Mouse (Mus musculus): ENCODE measurements around the gene Mrgprx2. TPM values are rescaled to one million over a fixed set of nuclear protein-coding genes. Genes with fewer than 3 reads are reported as not detected.
"Not testable (repeated sequence)": the region's sequence is repeated elsewhere in the genome, so short reads cannot be mapped to it uniquely, and the experiment has no call there.

The Mrgprx2 gene
- polyA plus RNA-seq (2011; ENCODE audit: insufficient read depth, insufficient read length, low replicate concordance, missing spikeins): not detected in 2 replicates

DNA sequence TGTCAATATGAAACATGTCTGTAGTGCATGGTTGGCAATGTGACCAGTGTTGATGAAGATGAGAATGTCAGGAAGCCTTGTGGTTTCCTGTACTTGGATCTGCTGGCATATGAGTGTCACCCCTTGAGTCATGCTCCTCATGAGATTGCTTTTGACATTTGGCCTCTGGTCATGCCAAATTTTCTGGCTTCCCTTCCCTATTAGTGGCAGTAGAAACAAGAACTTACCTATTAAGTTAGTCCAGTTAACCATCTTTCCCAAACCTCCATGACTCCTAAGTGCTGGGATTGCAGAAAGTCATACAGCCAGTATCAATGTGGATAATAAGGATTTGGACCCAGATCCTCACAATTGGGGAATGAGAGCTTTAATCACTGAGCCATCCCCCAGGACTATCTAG is at the start of gene Mrgprx2:
TSS of gene Mrgprx2 (minus strand) at position 101 of the 400 bp plus-strand sequence.
- TF ChIP-seq POLR2A (IDR thresholded peaks at IDR 0.05; ENCODE audit: borderline replicate concordance, control insufficient read depth, low read depth, low read length) (no peak), CTCF (IDR thresholded peaks at IDR 0.05; ENCODE audit: control insufficient read depth, insufficient read depth, low read length) (no peak)

DNA sequence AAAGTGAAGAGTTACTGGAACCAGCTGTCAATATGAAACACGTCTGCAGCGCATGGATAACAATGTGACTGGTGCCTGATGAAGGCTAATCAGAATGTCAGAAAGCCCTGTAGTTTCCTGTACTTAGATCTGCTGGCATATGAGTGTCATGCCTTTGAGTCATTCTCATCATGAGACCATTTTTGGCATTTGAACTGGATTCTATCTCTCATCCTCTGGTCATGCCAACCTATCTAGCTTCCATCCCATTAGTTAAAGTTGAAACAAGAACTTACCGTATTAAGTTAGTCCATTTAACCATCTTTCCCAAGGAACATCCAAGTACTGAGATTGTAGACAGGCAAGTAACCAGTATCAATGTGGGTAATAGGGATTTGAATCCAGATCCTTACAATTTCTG is 42.9 kb downstream of the Mrgprx2 start, which contains the start of gene Mrgprb1:
TSS of gene Mrgprb1 (minus strand) at position 101 of the 400 bp plus-strand sequence.
- no peak within 1 kb of the TSS for H3K27ac ChIP-seq (ENCODE audit: control insufficient read depth, insufficient read depth, low read depth, low read length, poor library complexity)
- H3K4me1 ChIP-seq (ENCODE audit: control insufficient read depth, insufficient read depth, low read length): no peaks in the 10 kb centered on the region
- 80% methylated on average over 3 of the region's 3 CpGs for WGBS
- no peak for TF ChIP-seq CTCF (IDR thresholded peaks at IDR 0.05; ENCODE audit: control insufficient read depth, insufficient read depth, low read length)
- H3K4me3 ChIP-seq (replicated peaks; ENCODE audit: control insufficient read depth, low read depth, low read length): no peak within 1 kb of the TSS

More for the DNA sequence above, at the start of gene Mrgprx2:
- Histone ChIP-seq H3K4me1 (ENCODE audit: control insufficient read depth, insufficient read depth, low read length) (no peaks in the 10 kb centered on the region), H3K27ac (ENCODE audit: control insufficient read depth, insufficient read depth, low read depth, low read length, poor library complexity) (no peak within 1 kb of the TSS), H3K4me3 (replicated peaks; ENCODE audit: control insufficient read depth, low read depth, low read length) (no peak within 1 kb of the TSS)

DNA sequence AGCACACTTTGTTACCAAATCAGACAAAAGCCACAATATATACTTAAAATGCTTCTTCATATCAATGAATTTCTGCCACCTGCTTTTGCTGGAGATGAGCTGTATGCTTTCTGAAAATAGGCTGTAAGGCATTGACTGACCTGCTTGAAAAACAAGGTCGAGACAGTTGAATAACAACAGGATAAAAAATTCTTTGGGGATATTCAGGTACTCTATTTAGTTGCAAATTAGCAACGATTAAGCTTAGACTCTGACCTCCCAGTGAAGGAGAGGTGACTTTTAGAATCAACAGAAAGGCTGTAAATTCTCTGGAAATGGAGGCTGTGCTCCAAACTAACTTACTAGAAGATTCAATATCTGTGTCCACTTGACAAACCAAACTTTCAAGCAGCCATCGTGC is 62.5 kb downstream of the Mrgprx2 start:
- WGBS: 41% methylated on average over 3 of the region's 3 CpGs
- Histone ChIP-seq H3K4me1 (ENCODE audit: control insufficient read depth, insufficient read depth, low read length) (no peaks in the 10 kb centered on the region), H3K27ac (ENCODE audit: control insufficient read depth, insufficient read depth, low read depth, low read length, poor library complexity) (no peak overlapping the region), H3K4me3 (replicated peaks; ENCODE audit: control insufficient read depth, low read depth, low read length) (no peak overlapping the region)
- no peak for TF ChIP-seq POLR2A (IDR thresholded peaks at IDR 0.05; ENCODE audit: borderline replicate concordance, control insufficient read depth, low read depth, low read length)
- TF ChIP-seq CTCF (IDR thresholded peaks at IDR 0.05; ENCODE audit: control insufficient read depth, insufficient read depth, low read length): no peak

DNA sequence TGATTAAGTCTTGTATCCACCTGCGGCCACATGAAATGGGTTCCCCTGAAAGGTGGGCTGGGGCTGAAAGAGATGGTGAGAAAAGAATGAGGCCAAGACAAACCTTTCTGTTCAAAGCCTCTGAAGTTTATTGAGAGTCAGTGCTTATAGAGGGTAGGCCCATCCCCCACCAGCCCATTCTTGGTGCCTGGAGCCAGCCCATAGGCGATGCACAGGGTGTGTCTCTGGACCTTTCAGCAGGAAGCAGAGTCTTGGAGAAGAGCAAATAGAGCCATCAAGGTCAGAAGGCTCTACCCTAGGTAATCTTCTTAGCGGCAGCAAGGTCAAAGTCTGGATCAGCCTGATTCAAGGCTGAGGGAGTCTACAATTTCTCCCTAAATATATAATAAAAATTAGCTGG is 63.2 kb downstream of the Mrgprx2 start:
- not testable (repeated sequence) for H3K4me3 ChIP-seq (replicated peaks; ENCODE audit: control insufficient read depth, low read depth, low read length); H3K27ac ChIP-seq (ENCODE audit: control insufficient read depth, insufficient read depth, low read depth, low read length, poor library complexity); H3K4me1 ChIP-seq (ENCODE audit: control insufficient read depth, insufficient read depth, low read length)
- WGBS: 74% methylated on average over 3 of the region's 3 CpGs

Other genes with a start within 250 kb of the Mrgprx2 start
- not detected in 2 replicates for gene Mrgprb8, start 110.8 kb downstream of the Mrgprx2 start, polyA plus RNA-seq (2011; ENCODE audit: insufficient read depth, insufficient read length, low replicate concordance, missing spikeins)
- gene Mrgprb1, start 43.0 kb downstream of the Mrgprx2 start, polyA plus RNA-seq (2011; ENCODE audit: insufficient read depth, insufficient read length, low replicate concordance, missing spikeins): not detected in 2 replicates
- gene Mrgprb2, start 58.8 kb upstream of the Mrgprx2 start, polyA plus RNA-seq (2011; ENCODE audit: insufficient read depth, insufficient read length, low replicate concordance, missing spikeins): not detected in 2 replicates
- gene Mrgprb3, start 144.5 kb upstream of the Mrgprx2 start, polyA plus RNA-seq (2011; ENCODE audit: insufficient read depth, insufficient read length, low replicate concordance, missing spikeins): not detected in 2 replicates

All from bone marrow, adult 2 months (tissue).